Mouse (Mus musculus) E14TG2a.4 (cell line): Measurements from ENCODE around the gene Mpp4.

Experiments
- H3K27me3 ChIP-seq: 2 replicates; pipeline ENCODE4 v1.6.1; 2014; ENCODE audit warnings: low read length, control low read depth; ENCODE audit not compliant: insufficient read depth
- H3K36me3 ChIP-seq: 2 replicates; pipeline ENCODE4 v1.6.1; 2014; ENCODE audit warnings: low read length, control low read depth; ENCODE audit not compliant: insufficient read depth
- H3K4me1 ChIP-seq: replicated peaks from 2 replicates; pipeline ENCODE4 v1.6.1; 2014; ENCODE audit warnings: low read depth, low read length, control low read depth
- H3K4me3 ChIP-seq: replicated peaks from 2 replicates; pipeline ENCODE4 v1.5.1; 2014; ENCODE audit warnings: mild to moderate bottlenecking, low read length
- H3K9me3 ChIP-seq: 2 replicates; pipeline ENCODE4 v1.6.1; 2014; ENCODE audit warnings: low read length, control low read depth
- CTCF ChIP-seq: conservative IDR thresholded peaks from 2 replicates; pipeline ENCODE4 v1.5.1; 2014; ENCODE audit warnings: low read length
- NANOG ChIP-seq: IDR thresholded peaks from 2 replicates; pipeline ENCODE4 v1.6.1; 2014; ENCODE audit warnings: borderline replicate concordance, low read length, mixed read lengths
- POU5F1 ChIP-seq: IDR thresholded peaks from 2 replicates; pipeline ENCODE4 v1.6.1; 2014; ENCODE audit warnings: low read length, borderline replicate concordance

Mpp4 gene

GRCm38 (mm10) chr1:59194979-59195378 lies 31.8 kb upstream of the Mpp4 start:
- Histone ChIP-seq H3K9me3 (no peaks in the 10 kb centered on the region), H3K27me3 (no peaks in the 10 kb centered on the region), H3K4me1 (no peaks in the 10 kb centered on the region), H3K4me3 (no peak overlapping the region), H3K36me3 (peaks cover 66% of the 10 kb centered on the region)
- no peak for TF ChIP-seq CTCF
- no peak for TF ChIP-seq NANOG
- no peak for TF ChIP-seq POU5F1

- TF ChIP-seq NANOG = no peak
- no peak for TF ChIP-seq POU5F1
- no peak for TF ChIP-seq CTCF
- H3K27me3 ChIP-seq = no peaks in the 10 kb centered on the region
These were observed 24.6 kb upstream of the Mpp4 start for GRCm38 (mm10) chr1:59187786-59188185.

GRCm38 (mm10) chr1:59186317-59186716 lies 23.1 kb upstream of the Mpp4 start:
- H3K36me3 ChIP-seq = peaks cover 64% of the 10 kb centered on the region
- no peaks in the 10 kb centered on the region for H3K9me3 ChIP-seq
- no peak overlapping the region for H3K4me3 ChIP-seq
- no peaks in the 10 kb centered on the region for H3K4me1 ChIP-seq
- TF ChIP-seq NANOG (no peak), CTCF (no peak), POU5F1 (no peak)
- H3K27me3 ChIP-seq = no peaks in the 10 kb centered on the region

More at GRCm38 (mm10) chr1:59187786-59188185, 24.6 kb upstream of the Mpp4 start:
- Histone ChIP-seq H3K9me3 (no peaks in the 10 kb centered on the region), H3K4me1 (no peaks in the 10 kb centered on the region), H3K4me3 (no peak overlapping the region), H3K36me3 (peaks cover 65% of the 10 kb centered on the region)

GRCm38 (mm10) chr1:59185410-59185809 lies 22.2 kb upstream of the Mpp4 start:
- Histone ChIP-seq H3K4me1 (no peaks in the 10 kb centered on the region), H3K36me3 (peaks cover 69% of the 10 kb centered on the region), H3K27me3 (no peaks in the 10 kb centered on the region), H3K9me3 (no peaks in the 10 kb centered on the region), H3K4me3 (no peak overlapping the region)
- TF ChIP-seq POU5F1 (no peak), NANOG (no peak), CTCF (no peak)

GRCm38 (mm10) chr1:59183045-59183444 lies 19.9 kb upstream of the Mpp4 start:
- no peaks in the 10 kb centered on the region for H3K9me3 ChIP-seq
- no peaks in the 10 kb centered on the region for H3K27me3 ChIP-seq
- no peak overlapping the region for H3K4me3 ChIP-seq
- peaks cover 82% of the 10 kb centered on the region for H3K36me3 ChIP-seq
- TF ChIP-seq CTCF (no peak), NANOG (no peak), POU5F1 (no peak)
- H3K4me1 ChIP-seq = no peaks in the 10 kb centered on the region

GRCm38 (mm10) chr1:59182373-59182772 lies 19.2 kb upstream of the Mpp4 start:
- peaks cover 84% of the 10 kb centered on the region for H3K36me3 ChIP-seq
- TF ChIP-seq NANOG = no peak
- TF ChIP-seq POU5F1 = no peak
- H3K4me3 ChIP-seq = no peak overlapping the region
- no peaks in the 10 kb centered on the region for H3K27me3 ChIP-seq
- H3K9me3 ChIP-seq = no peaks in the 10 kb centered on the region
- no peaks in the 10 kb centered on the region for H3K4me1 ChIP-seq

GRCm38 (mm10) chr1:59180003-59180402 lies 16.8 kb upstream of the Mpp4 start:
- no peak for TF ChIP-seq NANOG
- no peak for TF ChIP-seq POU5F1
- no peak for TF ChIP-seq CTCF
- peaks cover 71% of the 10 kb centered on the region for H3K36me3 ChIP-seq
- H3K4me1 ChIP-seq = no peaks in the 10 kb centered on the region

GRCm38 (mm10) chr1:59178401-59178800 lies 15.2 kb upstream of the Mpp4 start:
- peaks cover 69% of the 10 kb centered on the region for H3K36me3 ChIP-seq

More at GRCm38 (mm10) chr1:59180003-59180402, 16.8 kb upstream of the Mpp4 start:
- Histone ChIP-seq H3K9me3 (no peaks in the 10 kb centered on the region), H3K27me3 (no peaks in the 10 kb centered on the region), H3K4me3 (no peak overlapping the region)

More at GRCm38 (mm10) chr1:59178401-59178800, 15.2 kb upstream of the Mpp4 start:
- no peak overlapping the region for H3K4me3 ChIP-seq
- H3K9me3 ChIP-seq = no peaks in the 10 kb centered on the region
- TF ChIP-seq POU5F1 (no peak), NANOG (no peak), CTCF (no peak)
- no peaks in the 10 kb centered on the region for H3K27me3 ChIP-seq
- H3K4me1 ChIP-seq = no peaks in the 10 kb centered on the region
